Mouse (Mus musculus) lung, adult 2 months (tissue): ENCODE results near the gene Adamtsl2.

Experiments
- CTCF ChIP-seq: fragments of 200-500 bp; IDR thresholded peaks from 2 replicates; pipeline ENCODE4 v1.5.1; 2011; ENCODE audit warnings: mild to moderate bottlenecking, low read length, control low read depth; ENCODE audit not compliant: insufficient read depth
- POLR2A ChIP-seq: fragments of 200-500 bp; IDR thresholded peaks from 2 replicates; pipeline ENCODE4 v1.6.1; 2011; ENCODE audit warnings: low read depth, mild to moderate bottlenecking, control low read depth, low read length, borderline replicate concordance; ENCODE audit errors: extremely low read depth

- TF ChIP-seq POLR2A = no peak
- no peak for TF ChIP-seq CTCF
These were observed 67.7 kb downstream of the Adamtsl2 start for GRCm38 (mm10) chr2:27146840-27147239.
